Mouse (Mus musculus) thymus, postnatal 4 days (tissue): ENCODE measurements around the gene Fdxr.

Experiments
- DNase-seq: peaks from one replicate; pipeline ENCODE4 v3.0.0; 2021

The Fdxr gene

DNA sequence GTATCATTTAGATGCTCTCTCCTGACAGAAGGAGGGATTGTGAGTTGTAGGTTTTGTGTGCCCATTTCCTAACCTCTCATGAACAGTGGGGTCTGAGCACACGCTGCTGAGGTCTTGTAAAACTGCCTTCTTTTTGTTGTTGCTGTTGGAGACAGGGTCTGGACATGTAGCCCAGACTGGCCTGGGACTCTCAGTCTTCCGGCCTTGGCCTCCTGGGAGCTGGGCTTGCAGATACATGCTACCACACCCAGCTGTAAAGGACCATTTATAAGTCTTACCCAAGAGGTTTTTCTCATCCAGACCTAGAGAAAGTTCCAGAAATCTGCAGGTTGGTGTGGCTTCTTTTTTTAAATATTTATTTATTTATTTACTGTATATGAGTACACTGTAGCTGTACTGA lies 11.5 kb upstream of the Fdxr start:
- DNase-seq: no peak

GRCm38 (mm10) chr11:115287386-115287785 lies 10.5 kb upstream of the Fdxr start:
- DNase-seq: no peak

GRCm38 (mm10) chr11:115286201-115286993 lies 9.5 kb upstream of the Fdxr start:
- DNase-seq: no peak

GRCm38 (mm10) chr11:115285282-115285681 lies 8.4 kb upstream of the Fdxr start:
- no peak for DNase-seq

- DNase-seq: no peak
Observed at GRCm38 (mm10) chr11:115283891-115284620, 7.2 kb upstream of the Fdxr start.

- no peak for DNase-seq
Observed at GRCm38 (mm10) chr11:115283486-115283765, 6.6 kb upstream of the Fdxr start.

DNA sequence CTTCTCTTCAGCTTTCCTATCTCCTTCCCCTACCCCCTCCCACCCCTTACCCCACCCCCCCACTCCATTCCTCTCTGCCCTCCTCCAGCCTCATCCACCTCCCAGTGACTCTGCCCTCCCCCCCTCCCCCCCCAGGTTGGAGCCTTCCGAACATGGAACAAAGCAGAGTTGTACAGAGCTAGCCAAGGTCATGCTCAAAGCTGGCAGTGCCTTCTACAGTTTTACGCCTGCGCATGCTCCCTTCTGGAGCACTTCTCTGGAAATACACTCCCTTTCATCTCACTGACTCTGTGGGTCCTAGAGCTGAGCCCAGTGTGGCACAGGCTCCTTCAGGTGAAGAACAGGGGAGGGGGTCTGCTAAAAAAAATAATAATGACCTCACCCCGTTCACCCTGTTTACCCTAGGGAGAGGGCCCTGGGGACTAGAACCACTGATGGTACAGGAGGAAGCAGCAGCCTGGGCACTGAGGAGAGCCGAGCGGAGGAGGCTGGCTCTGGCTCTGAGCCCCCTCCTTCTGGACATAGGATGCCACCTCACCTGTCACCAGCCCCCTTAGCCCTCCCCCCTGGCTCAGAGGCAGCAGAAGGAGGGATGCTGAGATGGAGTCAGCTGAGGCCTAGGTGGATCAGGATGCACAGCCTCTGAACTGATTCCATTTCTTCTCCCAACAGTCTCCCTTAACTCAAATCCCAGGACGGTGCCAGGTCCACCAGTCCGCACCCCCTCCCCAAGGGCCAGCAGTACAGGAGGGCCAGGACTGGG lies 6.1 kb upstream of the Fdxr start:
- no peak for DNase-seq

GRCm38 (mm10) chr11:115282295-115282694 lies 5.4 kb upstream of the Fdxr start:
- no peak for DNase-seq

DNA sequence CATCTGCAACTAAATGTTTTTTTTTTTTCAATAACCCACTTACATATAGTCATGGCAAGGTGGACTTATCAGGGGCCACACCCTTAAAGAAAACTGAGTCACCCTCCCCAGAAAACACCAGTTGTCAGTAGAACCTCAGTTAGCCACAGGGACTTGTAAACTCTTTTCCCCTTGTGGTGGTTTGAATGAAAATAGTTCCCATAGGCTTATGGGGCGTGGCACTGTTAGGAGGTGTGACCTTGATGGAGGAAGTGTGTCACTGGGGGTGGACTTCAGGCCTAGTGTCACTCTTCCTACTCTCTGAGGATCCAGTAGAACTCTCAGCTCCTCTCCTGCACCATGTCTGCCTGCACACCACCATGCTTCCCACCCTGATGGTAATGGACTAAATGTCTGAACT lies 2.9 kb upstream of the Fdxr start:
- DNase-seq: no peak

DNA sequence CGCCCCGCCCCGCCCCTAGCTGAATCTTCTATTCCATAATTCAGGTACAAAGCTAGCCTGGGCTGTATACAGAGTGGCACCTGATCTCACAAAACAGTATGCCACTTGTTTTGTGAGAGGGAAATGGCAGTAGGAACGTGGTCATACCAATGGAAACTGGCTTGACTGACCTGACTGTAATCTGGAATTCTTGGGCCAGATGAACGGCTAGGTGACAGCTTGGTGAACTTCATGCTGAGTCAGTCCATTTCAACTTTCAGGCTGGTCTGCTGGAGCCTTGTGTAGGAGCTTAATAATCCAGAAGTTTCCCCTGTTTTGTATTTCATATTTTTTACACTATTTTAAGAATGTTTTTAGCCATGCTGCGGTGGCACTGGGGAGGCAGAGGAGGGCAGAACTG lies 1.3 kb upstream of the Fdxr start:
- no peak for DNase-seq

DNA sequence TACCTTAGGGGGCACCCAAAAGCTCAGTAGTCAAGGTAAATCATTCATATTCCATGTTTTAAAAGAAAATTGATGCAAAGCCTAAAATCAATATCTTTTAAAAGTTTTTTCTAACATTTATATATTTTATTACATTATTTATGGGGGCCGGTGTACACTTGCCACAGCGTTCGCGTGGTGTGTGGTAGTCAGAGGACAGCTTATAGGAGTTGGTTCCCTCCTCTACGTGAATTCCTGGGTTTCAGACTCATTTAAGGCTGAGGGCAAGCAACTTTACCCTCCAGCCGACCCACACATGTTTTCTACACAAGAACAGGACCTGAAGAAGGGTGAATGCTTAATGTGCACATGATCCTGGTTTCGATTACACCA lies 740 bp upstream of the Fdxr start:
- no peak for DNase-seq

- DNase-seq: no peak
Observed at GRCm38 (mm10) chr11:115275954-115276353, 896 bp downstream of the Fdxr start.

- DNase-seq: no peak
Observed at GRCm38 (mm10) chr11:115275509-115275908, 1.3 kb downstream of the Fdxr start.

DNA sequence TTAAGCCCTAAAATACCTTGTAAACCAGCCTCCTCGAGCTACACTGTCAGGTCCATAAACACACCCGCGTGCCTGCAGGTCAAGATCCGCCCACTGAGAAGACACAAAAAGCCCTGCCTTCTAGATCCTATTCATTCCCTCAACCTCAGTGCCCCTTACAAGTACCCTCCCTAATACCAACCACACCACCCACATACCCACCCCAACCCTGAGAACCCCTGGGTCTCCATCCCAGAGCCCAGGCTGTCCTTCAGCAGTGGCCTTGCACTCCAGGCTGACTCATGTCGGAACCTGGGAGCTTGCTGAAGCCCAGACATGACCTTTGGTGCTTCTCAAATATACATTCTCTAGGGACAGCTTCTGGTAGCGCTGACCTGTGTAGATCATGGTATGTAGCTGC lies 2.1 kb downstream of the Fdxr start:
- no peak for DNase-seq

GRCm38 (mm10) chr11:115274178-115274577 lies 2.7 kb downstream of the Fdxr start:
- no peak for DNase-seq

GRCm38 (mm10) chr11:115273735-115274134 lies 3.1 kb downstream of the Fdxr start:
- DNase-seq: no peak

DNA sequence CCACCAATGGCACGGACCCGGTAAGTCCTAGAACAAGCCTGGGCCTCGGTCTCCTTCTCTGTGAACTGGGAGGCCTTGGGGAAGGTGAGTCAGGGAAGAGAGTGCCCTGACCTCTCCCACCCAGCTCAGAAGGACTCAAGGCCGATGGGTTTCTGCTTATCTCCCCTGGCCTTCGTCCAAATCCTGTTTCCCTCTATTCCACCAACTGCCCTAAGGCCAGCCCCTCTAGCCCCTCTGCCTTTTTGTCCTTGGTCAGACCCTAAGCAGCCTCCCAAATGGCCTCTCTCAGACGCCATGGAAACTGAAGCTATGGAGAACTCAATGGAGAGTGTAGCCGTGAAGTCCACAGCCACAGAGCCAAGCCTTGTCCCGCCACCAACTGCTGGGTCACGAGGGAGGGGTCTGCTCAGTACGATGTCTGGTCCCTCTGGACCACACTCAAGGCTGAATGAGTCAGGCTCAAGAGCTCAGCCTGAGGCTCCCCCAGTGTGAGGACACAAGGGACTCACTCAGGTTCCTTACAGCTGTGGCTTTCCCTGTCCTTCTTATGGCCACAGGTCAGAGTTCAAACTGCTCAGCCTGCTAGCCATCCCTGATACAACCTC lies 3.9 kb downstream of the Fdxr start:
- no peak for DNase-seq

DNA sequence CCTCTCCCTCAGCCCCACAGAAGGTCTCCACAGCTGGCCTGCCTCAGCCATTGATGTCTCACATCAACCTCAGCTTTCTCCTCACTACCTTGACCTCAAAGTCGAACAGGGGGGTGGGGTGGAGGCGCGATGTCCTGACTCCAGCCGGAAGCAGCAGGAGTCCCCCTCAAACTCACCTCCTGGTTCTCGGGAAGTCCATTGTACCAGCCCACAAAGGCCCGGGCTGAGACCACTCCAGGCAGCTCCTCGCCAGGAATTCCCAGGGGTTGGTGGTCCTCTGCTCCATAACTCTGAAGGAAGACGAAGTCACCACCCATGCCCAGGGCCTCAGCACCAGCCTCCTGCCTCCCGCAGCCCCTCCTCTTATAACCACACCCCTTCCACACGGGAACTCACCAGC lies 5.4 kb downstream of the Fdxr start:
- no peak for DNase-seq

GRCm38 (mm10) chr11:115271052-115271451 lies 5.8 kb downstream of the Fdxr start:
- no peak for DNase-seq

GRCm38 (mm10) chr11:115270148-115270861 lies 6.5 kb downstream of the Fdxr start:
- peak; percentile 79 for DNase-seq

DNA sequence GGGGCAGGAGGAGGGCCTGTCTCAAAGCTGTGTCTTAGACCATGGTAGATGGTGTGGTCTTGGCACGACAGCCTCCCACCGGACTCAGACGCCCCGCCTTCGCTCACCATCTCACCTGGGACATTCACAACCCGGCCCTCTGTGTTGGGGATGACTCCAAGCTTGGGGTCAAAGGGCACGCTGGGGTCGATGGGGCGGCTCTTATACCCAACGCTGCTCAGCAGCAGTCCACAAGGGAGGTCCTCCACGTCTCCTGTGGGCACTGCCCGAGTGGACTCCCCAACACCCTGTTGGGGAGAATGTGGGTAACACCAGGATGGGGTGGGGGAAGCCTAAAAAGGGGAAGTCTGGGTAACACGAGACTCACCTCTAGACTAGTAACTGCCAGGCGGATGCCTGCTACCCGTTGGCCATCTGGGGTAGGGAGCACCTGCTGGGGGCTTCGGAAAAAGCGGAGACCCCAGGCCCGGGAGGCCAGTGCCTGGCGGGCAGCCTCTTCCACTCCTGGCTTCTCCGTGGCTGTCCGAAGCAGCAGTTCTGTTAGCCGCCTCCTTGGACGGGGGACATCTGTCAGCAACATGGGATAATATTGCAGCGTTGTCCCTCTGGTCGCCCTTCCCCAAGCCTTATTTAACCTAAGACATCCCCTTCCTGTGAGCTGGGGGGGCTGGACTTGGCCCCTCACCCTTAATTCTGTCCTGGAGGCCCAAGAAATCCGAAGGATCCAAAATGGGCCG lies 7.4 kb downstream of the Fdxr start:
- no peak for DNase-seq

- no peak for DNase-seq
Observed at GRCm38 (mm10) chr11:115267958-115268357, 8.9 kb downstream of the Fdxr start.
